Mouse (Mus musculus): Measurements from ENCODE around the gene Zfp12. TPM values are rescaled to one million over a fixed set of nuclear protein-coding genes. Genes with fewer than 3 reads are reported as not detected.

Gene Zfp12
- total RNA-seq, 4 experiments from 2014 or later = 26.9 to 31.8 (median 31.4) TPM

DNA sequence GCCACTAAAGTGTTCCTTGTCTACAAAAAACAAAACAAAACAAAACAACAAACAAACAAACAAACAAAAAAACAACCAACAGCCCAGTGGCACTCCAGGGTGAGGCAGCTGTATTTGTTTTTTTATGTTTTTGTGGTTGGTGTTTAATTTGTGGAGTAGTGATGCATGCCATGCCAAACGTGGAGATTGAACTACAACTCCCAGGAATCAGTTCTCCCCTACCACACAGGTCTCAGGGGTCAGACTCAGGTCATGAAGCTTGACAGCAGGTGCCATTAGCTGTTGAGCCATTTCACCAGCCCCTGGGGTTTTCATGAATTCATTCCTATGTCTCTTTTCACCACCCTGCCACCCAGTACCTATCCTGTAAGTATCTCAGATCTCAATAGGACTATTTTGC lies 30.4 kb downstream of the Zfp12 start:
- DNase-seq (ENCODE audit: low spot score in 2 of 2) = no peak

DNA sequence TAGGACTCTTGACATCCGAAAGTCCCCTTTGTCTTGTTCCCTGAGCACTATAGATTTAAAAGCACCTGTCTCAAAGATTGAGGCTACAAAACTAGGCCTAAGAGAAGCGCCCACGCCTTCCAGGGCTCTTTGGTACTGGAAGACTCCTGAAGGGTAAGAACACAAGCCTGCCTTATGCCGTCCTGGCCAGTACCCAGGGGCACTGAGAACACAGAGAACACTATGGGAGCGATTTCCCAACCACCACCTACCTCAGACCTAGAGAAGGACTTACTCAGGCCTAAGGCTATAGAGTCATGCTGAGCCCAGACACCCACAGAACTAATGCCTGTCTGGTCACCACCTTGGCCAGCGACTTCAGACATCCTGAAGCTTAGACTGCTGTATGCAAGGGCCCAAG lies 31.8 kb downstream of the Zfp12 start:
- no peak for DNase-seq (ENCODE audit: low spot score in 2 of 2)

DNA sequence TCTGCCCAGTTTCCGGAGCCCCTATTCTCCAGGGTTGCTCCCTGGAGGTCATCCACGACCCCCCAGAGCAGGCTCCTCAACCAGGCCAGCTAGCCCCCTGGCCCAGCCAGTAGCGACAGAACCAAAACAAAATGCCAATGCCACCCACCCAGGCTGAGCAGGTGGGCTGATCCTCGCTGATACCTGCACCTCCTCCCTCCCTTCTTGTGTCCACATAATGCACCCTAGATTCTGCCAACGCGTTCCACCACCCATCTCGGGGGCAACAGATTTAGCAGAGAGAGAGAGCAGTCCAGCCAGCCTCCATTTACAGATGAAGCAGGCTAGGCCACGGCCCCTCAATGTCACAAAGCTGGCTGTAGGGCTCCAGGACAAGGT lies 34.0 kb downstream of the Zfp12 start:
- DNase-seq (ENCODE audit: low spot score in 2 of 2) = peak in 1 of 2 experiments; percentile 30

DNA sequence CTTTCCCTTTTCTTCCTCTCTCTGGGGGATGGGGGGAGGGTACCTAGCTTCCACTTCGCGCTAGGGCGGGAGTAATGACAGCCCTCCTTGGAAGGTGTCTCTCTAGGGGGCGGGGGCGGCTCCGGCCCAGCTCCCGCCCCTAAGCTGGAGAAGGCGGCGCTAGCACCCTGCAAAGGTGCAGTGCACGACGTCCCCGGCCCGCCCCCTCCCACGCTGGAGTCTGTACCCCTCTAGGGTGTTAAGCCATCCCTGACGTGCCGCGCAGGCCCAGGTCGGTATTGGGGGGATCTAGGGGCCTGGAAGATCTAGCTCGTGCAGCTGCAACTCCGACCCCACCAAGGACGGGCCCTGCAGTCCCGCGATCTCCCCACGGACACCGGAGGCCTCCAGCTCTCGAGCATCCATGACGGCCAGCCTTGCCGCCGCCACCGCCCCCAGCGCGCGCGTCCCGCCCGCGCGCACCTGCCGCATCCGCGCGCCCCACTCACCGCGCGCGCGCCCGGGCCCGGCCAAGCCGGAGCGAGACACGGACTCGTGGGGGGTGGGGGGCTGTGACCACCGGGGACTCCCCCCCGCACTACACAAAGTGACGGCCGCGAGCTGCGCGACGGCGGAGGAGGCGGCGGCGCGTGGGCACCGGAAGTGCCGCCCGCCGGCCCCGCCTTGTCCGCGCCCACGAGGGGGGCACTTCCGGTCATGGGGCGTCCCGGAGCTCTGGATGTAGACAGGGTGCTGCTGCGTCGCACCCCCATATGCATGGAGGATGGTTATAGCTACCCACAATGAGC lies 34.6 kb downstream of the Zfp12 start, which contains the start of gene Zfp316:
TSS of gene Zfp316 (minus strand) at position 660 of the 788 bp plus-strand sequence.
- peak; percentile 59 to 69 for DNase-seq (ENCODE audit: low spot score in 2 of 2)

DNA sequence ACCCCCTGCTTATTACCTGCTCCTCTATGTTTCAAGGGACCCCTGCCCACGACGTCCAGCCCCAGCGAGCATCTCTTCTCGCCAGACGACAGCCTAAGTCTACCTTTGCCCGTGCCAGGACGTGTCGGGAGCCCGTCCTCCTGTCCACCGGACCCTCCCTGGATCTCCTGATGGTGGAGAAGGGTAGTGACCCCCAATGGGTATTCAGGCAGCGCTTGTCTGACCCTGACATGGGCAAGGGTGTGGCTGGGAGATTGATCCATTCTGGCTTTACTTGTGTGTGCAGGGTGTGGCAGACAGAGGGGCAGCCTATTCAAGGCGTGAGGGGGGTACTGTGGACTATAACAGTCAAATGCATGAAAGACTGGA lies 35.2 kb downstream of the Zfp12 start:
- DNase-seq (ENCODE audit: low spot score in 2 of 2) = no peak

DNA sequence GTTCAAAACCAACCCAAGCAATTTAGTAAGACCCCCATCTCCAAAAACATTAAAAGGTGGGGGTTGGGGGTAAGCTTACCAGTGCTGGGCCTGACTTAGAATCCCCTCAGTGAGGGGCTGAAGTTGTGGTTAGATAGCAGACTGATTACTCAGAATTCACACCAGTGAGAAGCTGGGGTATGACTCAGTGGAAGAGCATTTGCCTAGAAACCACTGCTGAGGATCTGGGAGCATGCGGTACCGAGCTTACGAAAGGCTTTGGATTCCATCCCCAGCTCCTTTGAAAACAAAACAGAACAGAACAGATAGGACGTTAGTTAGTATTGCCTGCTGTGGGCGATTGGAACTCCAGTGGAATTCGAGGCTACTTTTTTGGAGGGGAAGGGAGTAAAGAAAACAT lies 36.7 kb downstream of the Zfp12 start:
- no peak for DNase-seq (ENCODE audit: low spot score in 2 of 2)

DNA sequence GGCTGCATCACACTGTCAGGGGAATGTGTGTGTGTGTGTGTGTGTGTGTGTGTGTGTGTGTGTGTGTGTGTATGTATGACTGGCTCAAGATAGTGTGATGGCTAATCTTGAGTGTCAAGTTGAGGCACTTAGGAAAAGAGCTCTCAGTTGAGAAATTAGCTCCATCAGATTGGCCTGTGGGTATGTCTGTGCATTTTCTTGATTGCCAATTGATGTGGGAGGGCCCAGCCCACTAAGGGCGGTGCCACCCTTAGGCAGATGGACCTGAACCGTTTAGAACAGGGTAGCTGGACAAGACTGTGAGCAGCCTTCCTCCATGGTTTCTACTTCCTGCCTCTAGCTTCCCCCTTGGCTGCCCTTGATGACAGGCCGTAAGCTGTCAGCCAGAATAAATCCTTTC lies 37.1 kb downstream of the Zfp12 start:
- DNase-seq (ENCODE audit: low spot score in 2 of 2) = no peak

DNA sequence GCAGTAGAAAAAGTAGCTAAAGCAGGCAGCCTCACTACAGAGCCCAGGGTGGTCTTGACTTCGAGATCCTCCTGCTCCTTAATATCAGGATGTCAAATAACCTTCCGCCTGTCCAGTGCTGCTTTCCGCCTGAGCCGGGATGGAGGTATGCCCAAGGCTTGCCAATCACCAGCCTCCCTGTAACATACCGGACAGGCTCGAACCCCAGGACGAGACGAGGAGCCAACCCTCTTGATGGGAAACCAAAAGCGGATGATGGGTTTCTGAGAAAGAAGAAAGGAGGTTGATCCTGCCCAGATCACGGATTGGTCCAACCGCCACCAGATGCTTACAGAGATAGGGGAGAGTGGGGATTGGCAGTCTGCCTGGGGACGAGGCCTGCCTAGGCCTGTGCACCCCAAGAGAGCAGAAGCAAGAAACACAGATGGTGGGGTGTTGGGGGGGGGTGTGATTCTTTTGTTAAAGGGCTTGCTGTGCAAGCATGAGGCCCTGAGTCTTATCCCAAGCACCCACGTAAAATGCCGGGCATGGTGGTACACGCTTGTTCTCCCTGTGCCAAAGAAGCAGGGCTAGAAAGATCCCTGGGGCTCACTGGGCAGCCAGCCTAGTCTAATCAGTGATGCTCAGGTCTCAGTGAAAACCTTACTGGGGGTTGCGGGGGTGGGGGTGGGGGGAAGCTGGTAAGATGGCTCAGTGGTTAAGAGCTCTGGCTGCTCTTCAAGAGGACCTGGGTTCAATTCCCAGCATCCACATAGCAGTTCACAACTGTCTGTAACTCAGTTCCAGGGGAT lies 37.8 kb downstream of the Zfp12 start:
- DNase-seq (ENCODE audit: low spot score in 2 of 2) = no peak

DNA sequence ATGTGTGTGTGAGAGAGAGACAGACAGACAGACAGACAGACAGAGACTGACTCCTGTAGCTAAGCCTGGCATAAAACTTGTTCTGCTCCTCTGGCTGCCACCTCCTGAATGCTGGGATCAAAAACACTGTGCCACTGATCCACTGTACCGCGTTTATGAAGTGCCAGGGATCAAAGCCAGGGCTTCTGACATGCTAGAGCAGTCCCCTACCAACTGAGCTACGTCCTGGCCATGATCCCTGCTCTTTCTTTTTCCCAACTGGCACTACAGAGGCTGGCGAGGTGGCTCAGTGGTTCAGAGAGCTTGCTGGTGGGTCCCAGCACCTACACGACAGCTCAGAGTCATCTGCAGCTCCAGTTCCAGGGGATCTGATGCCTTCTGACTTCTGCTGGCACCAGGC lies 40.8 kb downstream of the Zfp12 start:
- no peak for DNase-seq (ENCODE audit: low spot score in 2 of 2)

DNA sequence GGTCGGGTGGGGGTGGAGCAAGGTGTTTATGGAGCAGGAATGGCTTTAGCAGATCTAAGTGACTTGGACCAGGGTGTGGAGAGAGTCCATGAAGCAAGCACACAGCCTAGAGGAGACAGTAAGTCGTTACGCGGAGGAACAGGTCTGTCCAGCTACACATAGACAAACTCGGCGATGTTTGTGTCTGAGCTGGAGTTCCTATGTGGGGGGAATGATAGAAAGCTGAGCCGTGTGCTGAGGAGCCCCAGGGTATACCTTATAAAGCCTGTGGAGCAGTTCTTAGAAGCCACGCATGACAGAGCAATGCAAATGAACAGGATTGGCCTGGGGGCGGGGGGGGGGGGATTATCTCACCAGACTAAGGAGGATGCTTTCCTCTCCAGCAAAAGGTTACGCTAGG lies 44.3 kb downstream of the Zfp12 start:
- DNase-seq (ENCODE audit: low spot score in 2 of 2) = no peak

DNA sequence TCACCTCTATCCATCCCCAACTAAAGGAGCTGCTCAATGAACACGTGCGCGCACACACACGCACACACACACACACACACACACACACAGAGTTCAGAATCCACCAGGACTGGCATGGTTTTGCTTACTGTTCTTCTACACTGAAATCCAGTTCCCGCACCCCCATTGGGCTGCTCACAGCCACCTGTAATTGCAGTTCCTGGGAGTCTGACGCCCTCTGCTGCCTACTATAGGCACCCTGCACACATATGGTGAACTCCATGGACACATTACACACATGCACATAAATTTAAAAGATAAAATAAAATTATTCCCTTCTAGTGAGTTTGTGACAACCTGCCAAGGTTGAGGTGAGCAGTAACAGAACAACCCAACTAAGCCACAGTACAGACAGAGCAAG lies 49.8 kb downstream of the Zfp12 start:
- DNase-seq (ENCODE audit: low spot score in 2 of 2) = no peak

DNA sequence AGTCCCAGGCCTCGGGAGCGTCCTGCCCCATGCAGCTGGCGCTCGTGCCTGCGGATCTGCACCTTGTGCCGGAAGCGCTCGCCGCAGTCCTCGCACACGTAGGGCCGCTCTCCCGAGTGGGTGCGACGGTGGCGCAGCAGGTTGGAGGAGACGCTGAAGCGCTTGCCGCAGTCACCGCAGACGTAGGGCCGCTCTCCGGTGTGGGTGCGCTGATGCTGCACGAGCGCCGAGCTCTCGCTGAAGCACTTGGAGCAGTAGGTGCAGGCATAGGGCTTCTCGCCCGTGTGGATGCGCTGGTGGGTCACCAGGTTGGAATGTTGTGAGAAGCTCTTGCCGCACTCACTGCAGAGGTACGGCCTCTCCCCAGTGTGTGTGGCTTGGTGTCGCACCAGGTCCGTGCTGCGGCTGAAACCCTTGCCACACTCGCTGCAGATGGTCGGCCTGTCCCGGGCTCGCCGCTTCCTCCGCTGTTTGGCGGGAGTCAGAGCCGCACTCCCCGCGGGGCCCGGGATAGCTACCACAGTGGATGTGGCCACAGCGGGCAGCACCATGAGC lies 52.9 kb downstream of the Zfp12 start:
- DNase-seq (ENCODE audit: low spot score in 2 of 2) = no peak

DNA sequence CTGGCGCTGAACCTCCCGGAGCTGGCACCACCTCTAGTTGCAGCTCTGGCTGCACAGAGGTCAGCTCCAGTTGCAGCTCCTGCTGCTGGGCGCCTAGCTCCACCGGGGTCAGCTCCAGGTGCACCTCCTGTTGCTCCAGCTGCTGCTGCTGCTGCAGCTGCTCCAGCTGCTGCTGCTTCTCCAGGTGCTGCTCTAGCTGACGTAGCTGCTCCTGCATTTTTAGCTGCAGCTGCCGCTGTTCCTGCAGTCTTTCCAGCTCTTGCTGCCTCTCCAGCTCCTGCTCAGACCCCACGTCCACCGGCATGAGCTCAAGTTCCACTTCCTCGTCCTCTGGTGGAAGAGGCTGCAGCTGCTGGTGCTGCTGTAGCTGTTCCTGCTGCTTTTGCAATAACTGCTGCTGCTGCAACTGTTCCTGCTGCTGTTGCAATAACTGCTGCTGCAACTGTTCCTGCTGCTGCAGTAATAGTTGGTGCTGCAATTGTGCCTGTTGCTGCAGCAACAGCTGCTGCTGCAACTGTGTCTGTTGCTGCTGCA lies 53.5 kb downstream of the Zfp12 start:
- DNase-seq (ENCODE audit: low spot score in 2 of 2) = no peak

DNA sequence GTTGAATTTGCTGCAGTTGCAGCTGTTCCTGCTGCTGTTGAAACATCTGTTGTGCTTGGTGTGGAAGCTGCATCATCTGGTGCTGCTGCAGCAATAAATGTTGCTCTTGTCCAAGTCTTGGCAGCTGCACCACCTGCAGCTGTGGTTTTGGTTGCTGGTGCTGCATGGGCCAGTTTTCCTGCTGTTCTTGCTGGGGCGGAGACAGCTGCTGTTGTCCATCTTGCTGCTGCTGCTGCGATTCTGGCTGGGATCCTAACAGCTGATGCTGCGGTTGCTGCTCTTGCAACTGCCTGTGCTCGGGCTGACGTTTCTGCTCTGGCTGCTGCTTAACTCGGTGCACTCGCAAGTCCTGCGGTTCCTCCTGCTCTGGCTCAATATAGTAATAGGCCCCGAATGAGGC lies 54.3 kb downstream of the Zfp12 start:
- DNase-seq (ENCODE audit: low spot score in 2 of 2) = no peak

DNA sequence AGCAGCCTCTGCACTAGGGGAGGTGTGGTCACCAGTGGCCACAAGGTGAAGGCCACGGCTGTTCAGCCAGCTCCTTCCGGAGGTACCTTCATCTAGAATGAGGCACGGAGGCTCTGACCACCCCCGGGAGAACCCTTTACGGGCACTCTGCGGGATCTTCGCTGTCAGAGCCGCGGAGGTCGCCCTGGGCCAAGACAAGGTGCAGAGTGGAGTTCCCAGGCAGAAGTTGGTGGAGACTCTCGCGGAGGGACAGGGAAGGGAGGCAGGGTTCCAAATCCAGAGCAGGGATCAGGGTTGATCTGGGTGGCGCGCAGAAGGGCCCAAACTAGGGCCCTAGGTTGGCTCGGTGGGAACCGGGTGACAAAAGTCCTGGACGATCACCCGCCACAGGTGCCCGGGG lies 57.9 kb downstream of the Zfp12 start:
- no peak for DNase-seq (ENCODE audit: low spot score in 2 of 2)

DNA sequence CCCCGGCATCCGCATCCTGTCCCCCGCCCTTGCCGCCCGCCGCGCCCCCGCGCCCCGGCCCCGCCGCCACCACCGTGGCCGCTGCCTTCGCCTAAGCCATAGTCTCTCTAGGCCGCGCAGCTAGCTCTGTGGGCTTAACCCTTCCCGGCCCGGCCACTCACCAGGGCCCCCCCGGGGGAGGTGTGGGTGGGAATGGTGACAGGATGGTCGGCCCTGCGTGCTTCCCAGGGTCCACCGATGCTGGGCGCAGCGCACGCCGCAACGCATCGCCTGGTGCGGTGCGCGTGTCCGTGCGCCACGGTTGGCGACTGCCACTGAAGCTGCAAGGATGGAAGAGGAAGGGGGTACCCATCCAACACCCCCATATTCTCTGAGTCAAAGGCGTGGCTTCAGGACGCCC lies 58.4 kb downstream of the Zfp12 start, which contains the start of gene Zfp853:
TSS of gene Zfp853 (minus strand) at position 220 of the 400 bp plus-strand sequence.
- no peak for DNase-seq (ENCODE audit: low spot score in 2 of 2)

DNA sequence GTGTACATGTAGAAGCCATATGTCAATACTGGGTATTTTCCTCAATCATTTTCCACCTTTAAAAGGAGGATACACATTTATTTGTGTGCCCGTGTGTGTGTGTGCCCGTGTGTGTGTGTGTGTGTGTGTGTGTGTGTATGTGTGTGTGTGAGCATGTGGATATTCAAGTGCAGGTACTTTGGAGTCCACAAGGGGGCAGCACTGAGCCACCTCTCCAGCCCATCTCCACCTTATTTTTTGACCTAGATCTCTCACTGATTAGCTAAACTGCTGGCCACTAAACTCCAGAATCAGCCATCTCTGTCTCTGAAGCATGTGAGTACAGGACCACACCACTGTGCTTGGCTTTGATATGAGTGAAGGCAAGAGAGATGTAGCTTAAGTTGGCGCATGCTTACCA lies 59.9 kb downstream of the Zfp12 start:
- DNase-seq (ENCODE audit: low spot score in 2 of 2) = no peak

DNA sequence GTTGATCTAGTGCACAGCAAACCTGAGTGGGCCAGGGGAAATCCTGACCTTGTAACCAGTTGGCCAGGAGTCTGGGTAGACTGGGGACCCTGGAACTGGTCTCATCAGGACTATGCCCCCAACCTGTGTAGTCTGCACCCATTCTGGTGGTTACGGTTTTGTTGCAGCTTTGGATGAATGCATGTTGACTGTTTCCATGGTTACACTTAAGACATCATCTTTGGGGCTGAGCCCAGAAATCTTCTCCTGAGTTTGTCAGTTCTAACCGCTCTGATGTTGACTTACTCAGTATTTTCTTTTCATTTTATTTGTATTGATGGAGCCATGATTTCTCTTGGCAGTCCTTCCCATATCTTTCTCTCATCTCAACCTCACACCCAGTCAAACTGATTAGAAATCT lies 60.4 kb downstream of the Zfp12 start:
- no peak for DNase-seq (ENCODE audit: low spot score in 2 of 2)

DNA sequence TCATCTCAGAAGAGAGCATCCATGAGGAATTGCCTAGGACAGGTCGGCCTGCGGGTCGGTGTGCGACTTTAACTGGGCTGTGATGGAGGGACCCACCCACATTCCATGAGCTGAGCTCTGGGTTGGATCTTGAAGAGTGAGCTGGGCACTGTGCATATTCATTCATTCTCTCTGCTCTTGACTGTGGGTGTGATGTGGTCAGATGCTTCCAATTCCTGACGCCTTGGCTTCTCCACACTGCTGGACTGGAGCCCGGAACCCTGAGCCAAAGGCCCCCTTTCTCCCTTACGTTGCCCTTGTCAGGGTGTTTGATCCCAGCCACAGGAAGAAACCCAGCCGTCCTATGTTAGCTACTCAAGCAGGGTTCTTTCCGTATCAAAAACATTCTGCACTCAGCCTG lies 63.0 kb downstream of the Zfp12 start:
- no peak for DNase-seq (ENCODE audit: low spot score in 2 of 2)

DNA sequence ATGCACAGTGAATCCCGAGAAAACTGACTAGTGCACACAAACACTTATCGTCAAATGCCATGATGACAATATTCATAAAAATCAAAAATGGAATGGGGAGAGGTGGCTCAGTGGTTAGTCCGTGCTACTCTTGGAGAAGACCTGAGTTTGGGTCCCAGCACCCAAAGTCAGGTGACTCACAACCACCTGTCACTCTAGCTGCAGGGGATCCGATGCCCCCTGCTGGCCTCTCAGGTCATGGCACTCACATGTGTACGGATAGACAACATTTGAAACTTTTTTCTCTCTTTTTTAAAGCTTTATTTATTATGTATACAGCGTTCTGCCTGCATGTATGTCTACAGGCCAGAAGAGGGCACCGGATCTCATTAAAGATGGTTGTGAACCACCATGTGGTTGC lies 63.4 kb downstream of the Zfp12 start:
- no peak for DNase-seq (ENCODE audit: low spot score in 2 of 2)

All from left cerebral cortex, adult 8-10 months (tissue).